ENCODE assay signal across 7 mouse cellular contexts in genomic region chr6:127152106-127152951, GRCm38 (mm10). TPM values are rescaled to one million over a fixed set of nuclear protein-coding genes. Genes with fewer than 3 reads are reported as not detected.
A peak's percentile ranks its signal among the peaks of the same experiment; 100 is the strongest.
DNase-seq lines count a peak whose midpoint lies in the region; ATAC-seq and TF ChIP-seq lines count a peak whose summit lies in the region.

TSS of gene Ccnd2 (minus strand) at chr6:127152193.

- peak within 1 kb of the TSS; percentile 64 for H3K9ac ChIP-seq in limb, embryonic 14.5 days (ENCODE audit: low read depth, low read length, severe bottlenecking)
- H3K9ac ChIP-seq in midbrain, embryonic 14.5 days (replicated peaks; ENCODE audit: low read length), result peak within 1 kb of the TSS; percentile 43

- H3K4me1 ChIP-seq in kidney, adult 2 months (ENCODE audit: control insufficient read depth, insufficient read depth, low read length), result peaks cover 5% of the 10 kb centered on the region; the same call in 1 of the 2 replicates
- peaks cover 30% of the 10 kb centered on the region for H3K4me1 ChIP-seq in limb, embryonic 14.5 days (ENCODE audit: control insufficient read depth, insufficient read depth, low read length)
- H3K4me1 ChIP-seq in midbrain, embryonic 14.5 days (ENCODE audit: control insufficient read depth, insufficient read depth, low read length), result peaks cover 51% of the 10 kb centered on the region

- peak within 1 kb of the TSS; percentile 95 for H3K4me2 ChIP-seq in limb, embryonic 14.5 days (replicated peaks; ENCODE audit: low read depth, low read length, severe bottlenecking)
- H3K4me2 ChIP-seq in midbrain, embryonic 14.5 days (ENCODE audit: low read length), result peak within 1 kb of the TSS; percentile 95

- no peaks in the 10 kb centered on the region for H3K9me3 ChIP-seq in limb, embryonic 14.5 days (ENCODE audit: control insufficient read depth, low read length)
- no peaks in the 10 kb centered on the region for H3K9me3 ChIP-seq in midbrain, embryonic 14.5 days (ENCODE audit: control insufficient read depth, low read length)

- H3K27me3 ChIP-seq in Patski, result peaks cover 6% of the 10 kb centered on the region
- H3K27me3 ChIP-seq in kidney, adult 2 months (replicated peaks; ENCODE audit: control insufficient read depth, insufficient read depth, low read length), result peaks cover 1% of the 10 kb centered on the region
- H3K27me3 ChIP-seq in limb, embryonic 14.5 days (ENCODE audit: control insufficient read depth, insufficient read depth, low read length), result no peaks in the 10 kb centered on the region
- H3K27me3 ChIP-seq in midbrain, embryonic 14.5 days (ENCODE audit: control insufficient read depth, insufficient read depth, low read length), result peaks cover 58% of the 10 kb centered on the region

- no peak for TF ChIP-seq CTCF in Patski (IDR thresholded peaks at IDR 0.05)
- no peak for TF ChIP-seq CTCF in kidney, adult 2 months (conservative IDR thresholded peaks at IDR 0.05; ENCODE audit: insufficient read depth, insufficient read length, low read depth, low read length)

- no peak for ATAC-seq in Patski
- ATAC-seq in common myeloid progenitor, adult 5-6 weeks (replicated peaks; ENCODE audit: low read depth, poor library complexity, severe bottlenecking), result peak; percentile 23
- peak; percentile 68 for ATAC-seq in limb, embryonic 14.5 days (ENCODE audit: low FRiP score, low read depth)
- ATAC-seq in midbrain, embryonic 14.5 days (ENCODE audit: low FRiP score, low TSS enrichment), result peak; percentile 61

- WGBS in kidney, adult 2 months, result under 1% methylated on average over 40 of the region's 40 CpGs
- whole genome bisulfite sequencing in limb, embryonic 14.5 days, result 1% methylated on average over 37 of the region's 40 CpGs
- WGBS in midbrain, embryonic 14.5 days, result under 1% methylated on average over 40 of the region's 40 CpGs

- no peak for TF ChIP-seq POLR2A in kidney, adult 2 months (IDR thresholded peaks at IDR 0.05; ENCODE audit: low read depth, low read length)
- peak; percentile 47; the same call in 1 of the 2 replicates for TF ChIP-seq POLR2A in limb, embryonic 14.5 days (IDR thresholded peaks at IDR 0.05; ENCODE audit: borderline replicate concordance, extremely low read depth, insufficient read depth, insufficient read length)

- CTCF ChIA-PET in Patski (lab: Charles Lee), result no interaction called here

- in situ Hi-C loops in Patski (cut with MboI; ENCODE audit: low pct_unique_long_range_greater_than_20kb), result no loop called here

- H3K36me3 ChIP-seq in kidney, adult 2 months (ENCODE audit: control insufficient read depth, insufficient read depth, low read length), result no peaks in the 10 kb centered on the region
- H3K36me3 ChIP-seq in limb, embryonic 14.5 days (ENCODE audit: control insufficient read depth, insufficient read depth, low read length), result no peaks in the 10 kb centered on the region
- no peaks in the 10 kb centered on the region for H3K36me3 ChIP-seq in midbrain, embryonic 14.5 days (ENCODE audit: control insufficient read depth, insufficient read depth, low read length)

- H3K4me3 ChIP-seq in kidney, adult 2 months (ENCODE audit: insufficient read depth, low read depth, low read length), result peak within 1 kb of the TSS; percentile 39
- peak within 1 kb of the TSS; percentile 87 for H3K4me3 ChIP-seq in limb, embryonic 14.5 days (replicated peaks; ENCODE audit: low read length)
- peak within 1 kb of the TSS; percentile 47 for H3K4me3 ChIP-seq in midbrain, embryonic 14.5 days (replicated peaks; ENCODE audit: low read depth, low read length)

- no peak for DNase-seq in Patski (ENCODE audit: low read depth, low spot score)
- DNase-seq in heart, adult 8-10 months (ENCODE audit: low spot score), result peak; percentile 87
- peak; percentile 84 for DNase-seq in kidney, adult 2 months
- peak; percentile 94 for DNase-seq in limb, embryonic 14.5 days (ENCODE audit: low spot score)
- peak; percentile 79 for DNase-seq in midbrain, embryonic 14.5 days
- peak; percentile 53 to 65 for DNase-seq in spleen, postnatal 4 days (ENCODE audit: low spot score in 2 of 2)

- POLR2A ChIA-PET in Patski (lab: Charles Lee), result no interaction called here

- H3K27ac ChIP-seq in kidney, adult 2 months (ENCODE audit: insufficient read depth, low read depth, low read length), result peak within 1 kb of the TSS; percentile 62
- H3K27ac ChIP-seq in limb, embryonic 14.5 days (replicated peaks; ENCODE audit: low read depth, low read length), result peak within 1 kb of the TSS; percentile 94
- H3K27ac ChIP-seq in midbrain, embryonic 14.5 days (replicated peaks; ENCODE audit: low read depth, low read length), result peak within 1 kb of the TSS; percentile 49

RNA-seq across cellular contexts. Expression of gene Ccnd2, which starts in this region (rescaled TPM):
- polyA plus RNA-seq in Patski (2021), result 89.6 TPM
- 60.9 and 79.1 TPM in 2 replicates for total RNA-seq in common myeloid progenitor, adult 5-6 weeks (2017)
- 100 to 1,000 TPM; 113 to 158 (median 137) TPM for total RNA-seq in heart, adult 8-10 months (2022)
- polyA plus RNA-seq in kidney, adult 2 months (2012; rRNA removed), result 18.8 and 27.7 TPM in 2 replicates
- polyA plus RNA-seq in limb, embryonic 14.5 days (2012; rRNA removed), result 143 and 170 TPM in 2 replicates
- 1,147 and 1,270 TPM in 2 replicates for polyA plus RNA-seq in limb, embryonic 14.5 days (2014; fragmentation: Nextera tagmentation; extraction: Ambion mirVana)
- 252 and 477 TPM in 2 replicates for polyA plus RNA-seq in midbrain, embryonic 14.5 days (2014; fragmentation: Nextera tagmentation; extraction: Ambion mirVana)
